Mouse (Mus musculus) midbrain, postnatal 0 days (tissue): ENCODE measurements at regions not wholly inside any gene's neighbourhood (a gene's known extent, or its start where the extent isn't known, plus 50 kb on each side); places are given as distances from the start of the nearest gene placed in this dataset.

Source experiments
- ATAC-seq: fragments of 200-750 bp; cut with Nextera tagmentation; 2 replicates; pipeline ENCODE4 v1.8.0; 2017; ENCODE audit warnings: moderate number of reproducible peaks, mild to moderate bottlenecking, moderate TSS enrichment, moderate library complexity; ENCODE audit not compliant: low FRiP score
- DNase-seq: peaks from one replicate; pipeline ENCODE4 v3.0.0-alpha.2; 2015; ENCODE audit warnings: low spot score
- H3K27ac ChIP-seq: fragments of 300-500 bp; sonication (generic); 2 replicates; pipeline ENCODE4 v1.5.1; 2014; ENCODE audit warnings: low read depth, mild to moderate bottlenecking, low read length, mixed read lengths
- H3K27me3 ChIP-seq: fragments of 300-500 bp; sonication (generic); 2 replicates; pipeline ENCODE4 v1.6.1; 2014; ENCODE audit warnings: low read length, control low read depth, mixed read lengths; ENCODE audit not compliant: insufficient read depth
- H3K36me3 ChIP-seq: fragments of 300-500 bp; sonication (generic); 2 replicates; pipeline ENCODE4 v1.6.1; 2014; ENCODE audit warnings: low read length, control low read depth, mixed read lengths; ENCODE audit not compliant: insufficient read depth
- H3K4me1 ChIP-seq: fragments of 300-500 bp; sonication (generic); 2 replicates; pipeline ENCODE4 v1.6.1; 2014; ENCODE audit warnings: mild to moderate bottlenecking, control low read depth, antibody characterized with exemption, low read length, mixed read lengths; ENCODE audit not compliant: insufficient read depth
- H3K4me2 ChIP-seq: fragments of 300-500 bp; sonication (generic); 2 replicates; pipeline ENCODE4 v1.6.1; 2014; ENCODE audit warnings: low read depth, mild to moderate bottlenecking, low read length, mixed read lengths; ENCODE audit not compliant: poor library complexity, severe bottlenecking
- H3K4me3 ChIP-seq: fragments of 300-500 bp; sonication (generic); 2 replicates; pipeline ENCODE4 v1.5.1; 2014; ENCODE audit warnings: low read depth, mild to moderate bottlenecking, low read length, moderate library complexity
- H3K9ac ChIP-seq: fragments of 300-500 bp; sonication (generic); replicated peaks from 2 replicates; pipeline ENCODE4 v1.6.1; 2014; ENCODE audit warnings: mild to moderate bottlenecking, low read length, moderate library complexity, mixed read lengths; ENCODE audit not compliant: poor library complexity, severe bottlenecking
- H3K9me3 ChIP-seq: fragments of 300-500 bp; sonication (generic); 2 replicates; pipeline ENCODE4 v1.6.1; 2016; ENCODE audit warnings: low read length, control low read depth
- CTCF ChIP-seq: IDR thresholded peaks from 2 replicates; pipeline ENCODE4 v1.5.1; 2016; ENCODE audit warnings: antibody characterized with exemption, mild to moderate bottlenecking
- WGBS: fragments of 180-500 bp; shearing (Covaris S2); extraction: QIAGEN DNeasy Blood & Tissue Kit; methylation state at CpG from one replicate; pipeline ENCODE4 v1.1.7; 2014; 5-methylcytosine and 5-hydroxymethylcytosine counted together

DNA sequence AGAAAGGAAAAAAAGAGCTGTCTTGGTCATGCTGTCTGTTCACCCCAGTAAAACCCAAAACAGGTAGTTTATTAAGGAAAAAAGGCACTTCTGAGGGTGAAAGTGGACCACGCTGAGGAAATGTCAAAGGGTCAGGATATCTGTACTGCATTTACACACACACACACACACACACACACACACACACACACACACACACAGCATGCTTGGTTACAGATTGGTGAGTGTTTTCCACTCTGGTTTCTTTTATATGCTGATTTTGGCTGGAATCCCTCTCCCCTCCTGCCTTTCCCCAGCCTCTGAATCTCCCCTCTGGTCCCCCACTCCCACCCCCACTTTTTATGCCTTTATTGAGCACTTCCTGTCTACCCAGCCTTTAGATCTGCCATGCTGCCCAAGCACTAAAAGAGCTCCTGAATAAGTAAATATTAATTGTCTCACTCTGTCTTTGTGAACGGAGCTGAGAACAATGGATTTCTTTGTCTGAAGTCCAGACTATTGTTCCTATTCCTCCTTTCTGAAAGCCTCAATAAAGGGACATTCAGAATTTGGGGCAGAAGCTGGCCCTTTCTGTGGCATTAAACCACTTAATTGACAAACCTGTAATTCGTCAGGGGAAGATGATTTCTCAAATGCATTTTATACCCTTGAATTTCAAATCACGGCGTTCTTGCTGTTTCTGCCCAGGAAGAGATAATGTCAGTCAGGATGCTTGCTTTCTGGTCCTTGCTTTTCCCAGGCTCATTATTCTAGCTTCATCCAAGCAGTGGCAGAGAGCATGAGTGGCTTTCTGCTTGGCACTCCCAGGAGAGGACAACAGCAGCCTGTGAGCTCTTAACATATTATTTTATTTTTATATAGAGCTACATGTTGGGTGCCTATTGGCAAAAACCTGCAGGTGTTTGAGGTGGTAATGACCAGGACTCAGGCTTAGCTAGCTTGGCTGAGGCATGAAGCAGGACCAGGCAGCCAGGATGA, 187.8 kb downstream of the Zfp619 start:
- Histone ChIP-seq H3K4me2 (0 out of 2 replicates have a peak overlapping the region, but pooled peaks have one; percentile 4), H3K9me3 (no peaks in the 10 kb centered on the region), H3K4me3 (no peak overlapping the region), H3K27ac (peak overlapping the region; percentile 27), H3K27me3 (no peaks in the 10 kb centered on the region), H3K9ac (0 out of 2 replicates have a peak overlapping the region, but pooled peaks have one; percentile 0), H3K4me1 (no peaks in the 10 kb centered on the region), H3K36me3 (no peaks in the 10 kb centered on the region)
- DNase-seq: no peak
- 13% methylated on average over 5 of the region's 5 CpGs for WGBS
- no peak for ATAC-seq
- no peak for TF ChIP-seq CTCF

DNA sequence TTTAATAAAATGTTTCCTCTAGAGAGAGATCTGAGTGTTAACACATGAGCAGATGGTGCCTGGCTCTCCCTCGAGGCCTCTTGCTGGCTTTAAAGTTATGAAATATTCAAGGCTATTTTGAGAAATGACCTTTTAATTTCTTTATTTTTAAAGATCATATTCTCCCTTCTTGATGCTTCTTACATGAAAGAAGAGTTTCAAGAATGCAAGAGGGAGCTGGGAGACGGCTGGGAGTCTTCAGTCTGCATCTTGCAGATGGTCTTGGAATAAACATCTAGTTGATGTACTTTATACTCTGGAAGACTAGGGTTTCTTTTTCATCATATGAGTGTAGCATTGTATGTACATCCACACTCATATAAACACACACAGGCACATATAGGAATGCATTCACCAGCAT, 189.0 kb downstream of the Zfp619 start:
- Histone ChIP-seq H3K27me3 (no peaks in the 10 kb centered on the region), H3K36me3 (no peaks in the 10 kb centered on the region), H3K9ac (no peak overlapping the region), H3K4me1 (no peaks in the 10 kb centered on the region), H3K4me3 (no peak overlapping the region), H3K27ac (no peak overlapping the region; the same call in 1 of the 2 replicates), H3K4me2 (no peak overlapping the region), H3K9me3 (no peaks in the 10 kb centered on the region)
- WGBS: 69% methylated on average over 2 of the region's 2 CpGs
- ATAC-seq (no peak), DNase-seq (no peak)
- TF ChIP-seq CTCF: no peak

DNA sequence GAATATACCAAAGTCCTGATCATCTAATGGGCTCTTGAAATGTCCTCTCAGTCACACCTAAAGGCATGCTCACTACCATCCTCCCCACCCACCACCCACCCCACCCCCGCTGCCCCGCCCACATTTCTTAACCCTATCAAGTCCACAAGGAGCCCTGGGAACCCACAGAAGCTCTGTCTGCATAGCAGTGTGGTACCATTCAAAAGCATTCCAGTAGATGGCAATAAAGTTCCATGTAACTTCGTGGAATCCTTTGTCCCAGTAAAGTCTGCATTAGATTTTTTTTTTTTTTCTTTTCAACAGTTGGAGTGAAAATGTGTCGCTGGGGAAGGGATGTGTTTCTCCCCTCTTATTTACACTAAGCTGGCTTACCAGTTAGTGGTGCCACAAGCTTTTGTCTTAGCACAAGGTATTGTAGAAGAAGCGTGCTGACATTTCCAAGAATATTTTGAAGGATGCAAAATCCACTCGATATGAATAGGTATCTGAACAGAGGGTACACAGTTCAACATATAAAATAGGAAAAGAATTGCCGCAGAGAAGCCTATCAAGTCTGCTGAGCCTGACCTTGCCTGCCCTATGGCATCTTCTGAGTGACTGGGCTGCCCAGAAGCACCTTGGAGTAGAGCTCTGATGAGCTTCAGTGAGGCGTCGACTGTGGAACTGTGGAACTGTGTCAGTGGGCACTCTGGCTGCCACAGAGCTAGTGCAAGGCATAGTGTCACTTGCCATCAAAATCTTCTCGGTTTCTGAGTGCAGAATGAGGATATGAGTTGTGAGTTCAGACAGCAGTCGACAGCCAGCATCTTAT, 199.0 kb downstream of the Zfp619 start:
- no peak overlapping the region for H3K27ac ChIP-seq
- no peaks in the 10 kb centered on the region for H3K27me3 ChIP-seq
- no peaks in the 10 kb centered on the region for H3K36me3 ChIP-seq
- 11% methylated on average over 11 of the region's 11 CpGs for WGBS
- TF ChIP-seq CTCF: peak; percentile 82
- 0 out of 2 replicates have a peak overlapping the region, but pooled peaks have one; percentile 19 for H3K9ac ChIP-seq
- DNase-seq (peak; percentile 86), ATAC-seq (peak; percentile 91)
- H3K9me3 ChIP-seq: no peaks in the 10 kb centered on the region
- H3K4me2 ChIP-seq: peak overlapping the region; percentile 29; the same call in 1 of the 2 replicates
- H3K4me1 ChIP-seq: no peaks in the 10 kb centered on the region
- no peak overlapping the region for H3K4me3 ChIP-seq

DNA sequence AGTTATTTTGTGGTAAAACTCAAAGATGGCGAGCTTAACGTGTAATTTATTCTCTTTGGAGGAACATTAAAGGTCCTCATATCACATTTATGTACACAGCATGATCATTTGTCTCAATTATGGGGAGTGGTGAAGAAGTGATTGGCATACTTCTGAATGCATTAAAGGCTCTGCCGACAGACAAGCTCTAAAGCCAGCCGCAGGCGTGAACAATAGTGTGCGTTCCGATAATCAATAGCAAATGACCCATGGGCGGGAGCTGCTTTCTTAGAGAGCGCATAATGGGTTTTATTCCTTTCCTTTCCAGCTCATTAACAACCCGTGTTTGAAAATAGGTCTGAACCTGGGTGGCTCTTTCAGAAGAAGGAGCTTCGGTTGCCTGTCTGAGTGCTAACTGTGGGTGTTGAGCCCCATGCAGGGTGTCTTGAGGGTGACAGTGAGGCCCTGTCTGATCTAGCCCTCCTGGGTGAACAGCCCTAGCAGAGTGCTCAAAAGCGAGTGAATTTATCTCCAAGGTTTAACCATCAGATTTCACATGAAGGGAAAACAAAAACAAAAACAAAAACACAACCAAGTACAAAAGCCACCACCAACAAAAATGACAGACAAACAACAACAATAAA, 210.5 kb downstream of the Zfp619 start:
- H3K9ac ChIP-seq: no peak overlapping the region
- 20% methylated on average over 12 of the region's 12 CpGs for WGBS
- no peaks in the 10 kb centered on the region for H3K9me3 ChIP-seq
- no peak overlapping the region for H3K4me2 ChIP-seq
- H3K4me3 ChIP-seq: no peak overlapping the region
- H3K4me1 ChIP-seq: no peaks in the 10 kb centered on the region
- DNase-seq (no peak), ATAC-seq (no peak)
- no peaks in the 10 kb centered on the region for H3K36me3 ChIP-seq
- no peak overlapping the region for H3K27ac ChIP-seq
- H3K27me3 ChIP-seq: no peaks in the 10 kb centered on the region
- TF ChIP-seq CTCF: no peak

DNA sequence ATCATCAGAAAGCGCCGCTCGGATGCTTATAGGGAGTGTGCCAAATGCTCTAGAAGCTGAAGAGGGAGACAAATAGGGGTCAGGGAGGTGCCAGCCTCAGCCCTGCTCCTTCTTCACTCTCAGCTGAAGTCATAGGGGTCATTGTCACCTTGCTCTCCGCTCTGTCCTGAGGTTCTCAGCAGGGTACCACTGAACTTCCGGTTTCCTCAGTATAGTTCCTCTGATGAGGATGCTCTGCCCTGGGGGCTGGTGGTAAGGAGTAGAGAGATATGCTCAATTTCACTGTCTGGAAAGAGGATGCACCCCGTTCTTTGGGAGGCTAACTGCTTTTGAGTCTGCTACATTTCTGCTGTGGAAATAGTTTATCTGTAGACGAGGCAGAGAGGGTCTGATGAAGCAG, 211.4 kb downstream of the Zfp619 start:
- Histone ChIP-seq H3K4me1 (no peaks in the 10 kb centered on the region), H3K9ac (no peak overlapping the region), H3K27ac (no peak overlapping the region), H3K27me3 (no peaks in the 10 kb centered on the region), H3K4me2 (no peak overlapping the region), H3K9me3 (no peaks in the 10 kb centered on the region), H3K4me3 (no peak overlapping the region), H3K36me3 (no peaks in the 10 kb centered on the region)
- DNase-seq (no peak), ATAC-seq (no peak)
- WGBS: 70% methylated on average over 7 of the region's 7 CpGs
- no peak for TF ChIP-seq CTCF
